In genomic region chr12:85151002-85151774, GRCm38 (mm10) we compare ENCODE assay signal across 8 mouse cellular contexts. TPM values are rescaled to one million over a fixed set of nuclear protein-coding genes. Genes with fewer than 3 reads are reported as not detected.
DNase-seq lines count a peak whose midpoint lies in the region; ATAC-seq and TF ChIP-seq lines count a peak whose summit lies in the region.

Rps6kl1 (minus strand) TSS chr12:85151264.

- no peak for ATAC-seq in embryonic facial prominence, embryonic 12.5 days (ENCODE audit: insufficient number of reproducible peaks, insufficient read depth, low FRiP score, low TSS enrichment)
- ATAC-seq in liver, postnatal 0 days: peak; percentile 86
- ATAC-seq in neural tube, embryonic 15.5 days (ENCODE audit: low FRiP score): peak; percentile 97

- peak within 1 kb of the TSS; percentile 8; the same call in 1 of the 2 replicates for H3K4me3 ChIP-seq in embryonic facial prominence, embryonic 12.5 days
- peak within 1 kb of the TSS; percentile 15; the same call in 1 of the 2 replicates for H3K4me3 ChIP-seq in liver, postnatal 0 days (ENCODE audit: low read depth, low read length)
- H3K4me3 ChIP-seq in neural tube, embryonic 15.5 days (replicated peaks): peak within 1 kb of the TSS; percentile 58

- peaks cover 10% of the 10 kb centered on the region; the same call in 1 of the 2 replicates for H3K4me1 ChIP-seq in embryonic facial prominence, embryonic 12.5 days
- peaks cover 11% of the 10 kb centered on the region for H3K4me1 ChIP-seq in liver, postnatal 0 days (ENCODE audit: insufficient read depth)
- H3K4me1 ChIP-seq in neural tube, embryonic 15.5 days: peaks cover 29% of the 10 kb centered on the region

- H3K9me3 ChIP-seq in embryonic facial prominence, embryonic 12.5 days: no peaks in the 10 kb centered on the region
- H3K9me3 ChIP-seq in liver, postnatal 0 days (ENCODE audit: low read length): no peaks in the 10 kb centered on the region
- no peaks in the 10 kb centered on the region for H3K9me3 ChIP-seq in neural tube, embryonic 15.5 days (replicated peaks)

- no peak for TF ChIP-seq CTCF in liver, postnatal 0 days (IDR thresholded peaks at IDR 0.05; ENCODE audit: low read depth)

- DNase-seq in A20 (ENCODE audit: low read depth, low spot score): peak; percentile 62
- peak; percentile 70 for DNase-seq in adrenal gland, postnatal 14 days
- DNase-seq in heart, postnatal 14 days: peak; percentile 37 to 42
- peak; percentile 77 to 82 for DNase-seq in layer of hippocampus, adult 8-10 months (ENCODE audit: low spot score in 2 of 2)
- DNase-seq in liver, postnatal 0 days: peak; percentile 65
- DNase-seq in ovary, adult 18-20 months (ENCODE audit: low spot score): no peak

- H3K27me3 ChIP-seq in embryonic facial prominence, embryonic 12.5 days: peaks cover 23% of the 10 kb centered on the region
- H3K27me3 ChIP-seq in liver, postnatal 0 days (ENCODE audit: insufficient read depth, low read length): 0 out of 2 replicates have a peak, but pooled peaks cover 3% of the 10 kb centered on the region
- no peaks in the 10 kb centered on the region for H3K27me3 ChIP-seq in neural tube, embryonic 15.5 days (replicated peaks)

- H3K36me3 ChIP-seq in embryonic facial prominence, embryonic 12.5 days: no peaks in the 10 kb centered on the region
- H3K36me3 ChIP-seq in liver, postnatal 0 days (replicated peaks; ENCODE audit: insufficient read depth, low read length): no peaks in the 10 kb centered on the region
- H3K36me3 ChIP-seq in neural tube, embryonic 15.5 days: peaks cover 10% of the 10 kb centered on the region

- H3K4me2 ChIP-seq in embryonic facial prominence, embryonic 12.5 days (replicated peaks): peak within 1 kb of the TSS; percentile 40
- H3K4me2 ChIP-seq in liver, postnatal 0 days (ENCODE audit: low read depth, low read length): peak within 1 kb of the TSS; percentile 64
- peak within 1 kb of the TSS; percentile 66 for H3K4me2 ChIP-seq in neural tube, embryonic 15.5 days

- no peak within 1 kb of the TSS for H3K9ac ChIP-seq in embryonic facial prominence, embryonic 12.5 days
- peak within 1 kb of the TSS; percentile 38 for H3K9ac ChIP-seq in liver, postnatal 0 days (replicated peaks)
- peak within 1 kb of the TSS; percentile 75 for H3K9ac ChIP-seq in neural tube, embryonic 15.5 days (replicated peaks)

- H3K27ac ChIP-seq in embryonic facial prominence, embryonic 12.5 days: no peak within 1 kb of the TSS
- peak within 1 kb of the TSS; percentile 30; the same call in 1 of the 2 replicates for H3K27ac ChIP-seq in liver, postnatal 0 days (ENCODE audit: low read depth)
- peak within 1 kb of the TSS; percentile 74 for H3K27ac ChIP-seq in neural tube, embryonic 15.5 days (replicated peaks)

- intact Hi-C loops in heart, postnatal 14 days (cut with DNase I): no loop called here

- WGBS in embryonic facial prominence, embryonic 12.5 days: 14% methylated on average over 28 of the region's 28 CpGs
- 15% methylated on average over 27 of the region's 28 CpGs for WGBS in liver, postnatal 0 days (ENCODE audit: insufficient replicate concordance)
- 15% methylated on average over 28 of the region's 28 CpGs for WGBS in neural tube, embryonic 15.5 days

- no peak for TF ChIP-seq EP300 in liver, postnatal 0 days (IDR thresholded peaks at IDR 0.05; ENCODE audit: low read depth)

RNA-seq across cellular contexts. Expression of gene Rps6kl1, which starts in this region (rescaled TPM):
- total RNA-seq in adrenal gland, postnatal 14 days (2021): 1.7 and 2.2 TPM in 2 replicates
- 1.7 and 2.2 TPM in 2 replicates for polyA plus RNA-seq in embryonic facial prominence, embryonic 12.5 days (2016; fragmentation: Nextera tagmentation; extraction: Ambion mirVana)
- 1 to 10 TPM; 4.3 to 4.8 TPM for total RNA-seq in heart, postnatal 14 days (2021)
- total RNA-seq in layer of hippocampus, adult 8-10 months (2022): 10 to 100 TPM; 35.8 to 43.4 (median 39.8) TPM
- 0.39 and 0.61 TPM in 2 replicates for polyA plus RNA-seq in liver, postnatal 0 days (2015; fragmentation: Nextera tagmentation; extraction: Ambion mirVana)
- 31.0 and 37.0 TPM in 2 replicates for polyA plus RNA-seq in neural tube, embryonic 15.5 days (2015; fragmentation: Nextera tagmentation; extraction: Ambion mirVana)

Comparison
In these comparisons a context has a peak if more than half of its experiments do, and no peak if none do; other contexts are left out.
1. RNA of gene Rps6kl1 (total RNA-seq): 35.8 to 43.4 TPM in layer of hippocampus, adult 8-10 months; 4.3 to 4.8 TPM in heart, postnatal 14 days and 1.7 to 2.2 TPM in adrenal gland, postnatal 14 days; every median in the first group is over 4 times any median in the second.
2. Peak in DNase-seq, ATAC-seq, H3K4me3 ChIP-seq, H3K27ac ChIP-seq, H3K9ac ChIP-seq and H3K4me2 ChIP-seq in liver, postnatal 0 days; RNA of the gene not detected or under 1 TPM.
3. H3K4me3 ChIP-seq: peak in every context shown above with its lines; median percentile 58 in neural tube, embryonic 15.5 days; 15 in liver, postnatal 0 days; 8 in embryonic facial prominence, embryonic 12.5 days.
4. Peak in every context shown above with its lines, with median percentiles within 50 percentile points of each other: H3K4me2 ChIP-seq.